Mouse (Mus musculus): ENCODE measurements at regions not wholly inside any gene's neighbourhood (a gene's known extent, or its start where the extent isn't known, plus 50 kb on each side); places are given as distances from the start of the nearest gene placed in this dataset.

DNA sequence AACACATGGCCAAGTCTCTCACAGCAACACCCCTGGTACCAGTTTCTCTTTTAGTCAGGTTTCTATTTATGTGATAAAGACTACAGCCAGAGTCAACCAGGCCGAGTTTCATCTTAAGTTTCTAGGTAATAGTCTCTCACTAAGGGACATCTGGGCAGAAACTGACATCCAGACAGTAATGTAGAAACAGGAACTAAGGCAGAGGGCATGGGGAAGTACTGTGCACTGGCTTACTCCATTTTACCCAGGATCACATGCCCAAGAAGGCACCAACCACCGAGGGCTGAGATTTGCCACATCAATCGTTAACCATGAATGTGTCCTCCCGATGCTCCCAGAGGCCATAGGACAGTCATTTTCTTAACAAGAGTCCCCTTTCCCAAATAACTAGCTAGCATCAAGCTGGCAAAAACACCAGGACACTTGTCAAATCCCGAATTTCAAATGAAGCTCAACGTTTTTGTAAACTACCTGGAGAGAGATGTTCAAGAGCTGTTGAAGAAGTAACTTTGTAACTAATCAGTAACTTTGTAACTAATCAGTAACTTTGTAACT, 216.9 kb upstream of the Lrig3 start:
- ATAC-seq (replicated peaks; ENCODE audit: extremely low read depth, insufficient read depth, low FRiP score): no peak
- Histone ChIP-seq H3K9me3 (replicated peaks; ENCODE audit: control insufficient read depth, low read length) (no peaks in the 10 kb centered on the region), H3K4me2 (ENCODE audit: low read depth, low read length) (no peak overlapping the region), H3K4me3 (ENCODE audit: low read length) (no peak overlapping the region), H3K27ac (ENCODE audit: low read length) (no peak overlapping the region), H3K36me3 (ENCODE audit: control insufficient read depth, insufficient read depth) (no peaks in the 10 kb centered on the region), H3K4me1 (ENCODE audit: control insufficient read depth, insufficient read depth, low read length) (no peaks in the 10 kb centered on the region), H3K27me3 (ENCODE audit: control insufficient read depth, insufficient read depth, low read length) (no peaks in the 10 kb centered on the region), H3K9ac (ENCODE audit: low read length) (no peak overlapping the region)
- 59% methylated on average over 6 of the region's 6 CpGs for WGBS

DNA sequence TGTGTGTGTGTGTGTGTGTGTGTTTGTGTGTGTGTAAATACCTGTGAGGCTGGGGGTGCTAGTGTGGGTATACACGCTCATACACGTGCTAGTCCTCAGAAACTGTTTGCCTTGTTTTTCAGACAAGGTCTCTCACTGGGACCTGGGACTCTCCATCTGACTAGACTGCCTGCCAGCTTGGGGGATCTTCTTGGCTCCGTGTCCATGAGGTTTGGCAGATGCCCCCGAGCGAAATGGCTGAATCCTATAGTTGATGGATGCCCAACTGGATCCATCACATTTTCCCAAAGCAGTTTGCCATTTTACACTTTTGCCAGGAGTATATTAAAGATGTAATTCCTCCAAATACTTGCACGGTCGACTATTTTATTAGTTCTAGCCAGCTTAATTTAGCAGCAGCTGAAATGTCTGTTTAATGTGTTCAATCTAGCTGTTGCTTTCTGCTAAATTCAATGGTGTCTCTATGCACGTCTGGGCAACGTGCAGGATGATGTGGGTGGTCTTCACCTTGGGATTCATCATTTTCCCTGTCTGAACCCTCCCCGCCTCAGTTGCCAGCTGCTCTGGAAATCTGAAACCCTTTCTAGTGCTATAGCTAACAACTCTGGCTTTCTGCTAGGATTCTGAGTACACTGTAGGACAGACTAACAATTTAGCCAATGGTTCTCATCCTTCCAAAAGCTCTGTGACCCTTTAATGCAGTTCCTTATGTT, 213.3 kb upstream of the Lrig3 start:
- Histone ChIP-seq H3K4me3 (ENCODE audit: low read length) (no peak overlapping the region), H3K4me2 (ENCODE audit: low read depth, low read length) (no peak overlapping the region), H3K9me3 (replicated peaks; ENCODE audit: control insufficient read depth, low read length) (no peaks in the 10 kb centered on the region), H3K27ac (ENCODE audit: low read length) (no peak overlapping the region), H3K4me1 (ENCODE audit: control insufficient read depth, insufficient read depth, low read length) (no peaks in the 10 kb centered on the region), H3K36me3 (ENCODE audit: control insufficient read depth, insufficient read depth) (no peaks in the 10 kb centered on the region), H3K27me3 (ENCODE audit: control insufficient read depth, insufficient read depth, low read length) (no peaks in the 10 kb centered on the region), H3K9ac (ENCODE audit: low read length) (no peak overlapping the region)
- ATAC-seq (replicated peaks; ENCODE audit: extremely low read depth, insufficient read depth, low FRiP score): no peak
- WGBS: 69% methylated on average over 10 of the region's 10 CpGs

GRCm38 (mm10) chr10:125759171-125759570, 206.8 kb upstream of the Lrig3 start:
- Histone ChIP-seq H3K4me3 (ENCODE audit: low read length) (no peak overlapping the region), H3K36me3 (ENCODE audit: control insufficient read depth, insufficient read depth) (no peaks in the 10 kb centered on the region), H3K9ac (ENCODE audit: low read length) (no peak overlapping the region), H3K4me2 (ENCODE audit: low read depth, low read length) (no peak overlapping the region), H3K27me3 (ENCODE audit: control insufficient read depth, insufficient read depth, low read length) (no peaks in the 10 kb centered on the region), H3K4me1 (ENCODE audit: control insufficient read depth, insufficient read depth, low read length) (no peaks in the 10 kb centered on the region), H3K27ac (ENCODE audit: low read length) (no peak overlapping the region), H3K9me3 (replicated peaks; ENCODE audit: control insufficient read depth, low read length) (peaks cover 10% of the 10 kb centered on the region)
- 89% methylated on average over 3 of the region's 3 CpGs for WGBS
- ATAC-seq (replicated peaks; ENCODE audit: extremely low read depth, insufficient read depth, low FRiP score): no peak

DNA sequence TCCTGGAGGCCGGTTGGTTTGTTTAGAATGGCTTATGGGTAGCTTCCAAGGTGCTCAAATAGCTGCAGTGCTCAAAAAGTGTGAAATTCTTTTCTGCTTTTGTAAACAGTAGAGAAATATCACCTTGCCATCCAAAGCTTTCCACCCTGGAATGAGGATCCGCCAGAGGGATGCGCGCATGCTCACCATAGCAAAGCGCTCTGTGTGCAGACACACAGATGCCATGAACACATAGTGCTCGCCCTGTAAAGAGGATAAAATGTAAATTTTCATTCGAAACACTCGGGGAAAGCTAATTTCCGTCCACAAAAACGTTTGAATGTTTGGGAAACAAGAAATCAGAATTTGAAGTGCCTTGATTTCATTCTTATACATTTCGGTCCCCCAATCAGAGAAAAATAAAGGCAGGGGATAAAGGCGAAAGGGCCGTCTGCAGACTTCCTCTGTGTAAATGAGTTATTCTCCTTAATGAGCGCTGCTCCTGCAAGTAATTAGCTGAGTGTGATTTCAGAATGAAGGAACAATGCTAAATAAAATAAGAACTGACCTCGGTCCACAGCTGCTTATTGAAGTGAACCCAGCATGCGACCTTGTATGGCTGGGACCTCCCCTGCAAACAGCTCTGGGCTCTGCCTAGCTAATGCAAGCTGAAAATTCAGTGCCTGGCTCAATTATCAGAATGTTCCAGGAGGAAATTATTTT, 203.4 kb upstream of the Lrig3 start:
- no peak for ATAC-seq (replicated peaks; ENCODE audit: extremely low read depth, insufficient read depth, low FRiP score)

DNA sequence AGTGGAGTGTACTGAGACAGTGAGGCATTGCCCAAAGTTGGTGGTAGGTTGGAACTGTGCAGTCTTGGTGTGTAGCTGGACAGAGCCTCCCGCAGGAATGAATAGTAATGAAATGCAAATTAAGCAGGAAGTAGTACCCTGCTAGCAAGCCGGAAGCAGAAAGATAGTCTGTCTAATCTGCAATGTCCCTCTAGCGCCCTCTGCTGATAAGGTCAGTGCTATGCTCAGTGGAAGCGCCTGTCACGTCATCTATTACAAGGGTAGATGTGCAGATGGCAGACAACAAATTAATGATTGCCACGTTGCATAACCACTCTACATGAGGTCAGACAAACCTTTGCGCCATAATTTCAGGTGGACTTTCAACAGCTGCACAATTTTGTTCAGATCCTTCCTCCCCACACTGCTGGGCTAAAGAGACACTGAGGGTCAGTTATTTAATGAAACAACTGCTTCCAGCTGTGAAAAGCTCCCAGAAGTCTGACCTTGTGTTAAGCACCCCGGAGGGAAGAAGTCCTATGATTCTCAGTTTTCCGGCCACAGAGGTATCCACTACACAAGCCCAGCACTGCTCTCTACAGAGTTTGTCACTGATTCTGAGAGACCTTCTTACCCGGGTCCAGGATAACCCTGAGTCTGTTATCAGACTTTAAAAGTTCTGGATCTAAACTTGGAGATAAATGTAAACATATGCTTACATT, 201.4 kb upstream of the Lrig3 start:
- Histone ChIP-seq H3K27me3 (ENCODE audit: control insufficient read depth, insufficient read depth, low read length) (no peaks in the 10 kb centered on the region), H3K4me3 (ENCODE audit: low read length) (no peak overlapping the region), H3K36me3 (ENCODE audit: control insufficient read depth, insufficient read depth) (no peaks in the 10 kb centered on the region), H3K9ac (ENCODE audit: low read length) (no peak overlapping the region), H3K4me1 (ENCODE audit: control insufficient read depth, insufficient read depth, low read length) (no peaks in the 10 kb centered on the region), H3K4me2 (ENCODE audit: low read depth, low read length) (no peak overlapping the region), H3K27ac (ENCODE audit: low read length) (no peak overlapping the region), H3K9me3 (replicated peaks; ENCODE audit: control insufficient read depth, low read length) (peaks cover 10% of the 10 kb centered on the region)
- WGBS: 60% methylated on average over 10 of the region's 10 CpGs
- no peak for ATAC-seq (replicated peaks; ENCODE audit: extremely low read depth, insufficient read depth, low FRiP score)

More for the DNA sequence above, 203.4 kb upstream of the Lrig3 start:
- Histone ChIP-seq H3K4me2 (ENCODE audit: low read depth, low read length) (no peak overlapping the region), H3K9ac (ENCODE audit: low read length) (no peak overlapping the region), H3K4me1 (ENCODE audit: control insufficient read depth, insufficient read depth, low read length) (no peaks in the 10 kb centered on the region), H3K9me3 (replicated peaks; ENCODE audit: control insufficient read depth, low read length) (peaks cover 10% of the 10 kb centered on the region), H3K4me3 (ENCODE audit: low read length) (no peak overlapping the region), H3K36me3 (ENCODE audit: control insufficient read depth, insufficient read depth) (no peaks in the 10 kb centered on the region), H3K27me3 (ENCODE audit: control insufficient read depth, insufficient read depth, low read length) (no peaks in the 10 kb centered on the region), H3K27ac (ENCODE audit: low read length) (no peak overlapping the region)
- 84% methylated on average over 16 of the region's 16 CpGs for WGBS

- 72% methylated on average over 10 of the region's 10 CpGs for WGBS
- no peak overlapping the region for H3K9ac ChIP-seq (ENCODE audit: low read length)
- H3K9me3 ChIP-seq (replicated peaks; ENCODE audit: control insufficient read depth, low read length): peaks cover 10% of the 10 kb centered on the region
- H3K4me1 ChIP-seq (ENCODE audit: control insufficient read depth, insufficient read depth, low read length): no peaks in the 10 kb centered on the region
- no peak overlapping the region for H3K27ac ChIP-seq (ENCODE audit: low read length)
- no peak overlapping the region for H3K4me3 ChIP-seq (ENCODE audit: low read length)
- no peaks in the 10 kb centered on the region for H3K27me3 ChIP-seq (ENCODE audit: control insufficient read depth, insufficient read depth, low read length)
- no peaks in the 10 kb centered on the region for H3K36me3 ChIP-seq (ENCODE audit: control insufficient read depth, insufficient read depth)
- no peak for ATAC-seq (replicated peaks; ENCODE audit: extremely low read depth, insufficient read depth, low FRiP score)
- H3K4me2 ChIP-seq (ENCODE audit: low read depth, low read length): no peak overlapping the region
These were observed 200.7 kb upstream of the Lrig3 start for GRCm38 (mm10) chr10:125765103-125765820.

DNA sequence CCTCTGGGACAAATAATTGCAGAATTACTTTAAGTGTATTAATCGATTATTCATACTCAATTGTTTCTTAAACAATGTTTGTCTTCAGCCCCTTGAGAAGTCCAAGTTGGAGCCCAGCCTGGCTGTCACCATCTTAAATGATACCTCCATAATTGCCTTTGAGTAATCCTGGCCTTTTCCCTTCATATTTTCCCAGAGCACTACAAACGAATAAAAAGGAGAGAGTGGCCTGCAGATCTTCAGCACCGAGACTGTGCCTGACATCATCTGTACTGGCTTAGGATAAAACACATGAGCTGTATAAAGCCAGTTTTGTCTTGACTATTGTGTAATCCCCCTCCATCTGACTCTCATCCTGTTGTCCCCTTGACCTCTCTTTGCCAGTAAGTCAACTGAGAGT, 197.7 kb upstream of the Lrig3 start:
- H3K4me1 ChIP-seq (ENCODE audit: control insufficient read depth, insufficient read depth, low read length): no peaks in the 10 kb centered on the region
- H3K27me3 ChIP-seq (ENCODE audit: control insufficient read depth, insufficient read depth, low read length): no peaks in the 10 kb centered on the region
- H3K4me3 ChIP-seq (ENCODE audit: low read length): no peak overlapping the region
- no peaks in the 10 kb centered on the region; the same call in 1 of the 2 replicates for H3K9me3 ChIP-seq (replicated peaks; ENCODE audit: control insufficient read depth, low read length)
- WGBS: 62% methylated on average over 3 of the region's 3 CpGs
- H3K4me2 ChIP-seq (ENCODE audit: low read depth, low read length): no peak overlapping the region
- H3K9ac ChIP-seq (ENCODE audit: low read length): no peak overlapping the region
- no peaks in the 10 kb centered on the region for H3K36me3 ChIP-seq (ENCODE audit: control insufficient read depth, insufficient read depth)
- no peak overlapping the region for H3K27ac ChIP-seq (ENCODE audit: low read length)
- ATAC-seq (replicated peaks; ENCODE audit: extremely low read depth, insufficient read depth, low FRiP score): no peak

GRCm38 (mm10) chr10:125773541-125773940, 192.4 kb upstream of the Lrig3 start:
- no peaks in the 10 kb centered on the region for H3K27me3 ChIP-seq (ENCODE audit: control insufficient read depth, insufficient read depth, low read length)
- H3K27ac ChIP-seq (ENCODE audit: low read length): no peak overlapping the region
- ATAC-seq (replicated peaks; ENCODE audit: extremely low read depth, insufficient read depth, low FRiP score): no peak

More at GRCm38 (mm10) chr10:125773541-125773940, 192.4 kb upstream of the Lrig3 start:
- Histone ChIP-seq H3K4me2 (ENCODE audit: low read depth, low read length) (no peak overlapping the region), H3K9me3 (replicated peaks; ENCODE audit: control insufficient read depth, low read length) (no peaks in the 10 kb centered on the region), H3K9ac (ENCODE audit: low read length) (no peak overlapping the region), H3K4me3 (ENCODE audit: low read length) (no peak overlapping the region), H3K4me1 (ENCODE audit: control insufficient read depth, insufficient read depth, low read length) (no peaks in the 10 kb centered on the region), H3K36me3 (ENCODE audit: control insufficient read depth, insufficient read depth) (no peaks in the 10 kb centered on the region)
- WGBS: 78% methylated on average over 7 of the region's 7 CpGs
